Mouse (Mus musculus): ENCODE measurements around the gene Tll2. TPM values are rescaled to one million over a fixed set of nuclear protein-coding genes. Genes with fewer than 3 reads are reported as not detected.

The Tll2 gene
- polyA plus RNA-seq, 1 experiment from 2014 or later = 0.31 TPM

DNA sequence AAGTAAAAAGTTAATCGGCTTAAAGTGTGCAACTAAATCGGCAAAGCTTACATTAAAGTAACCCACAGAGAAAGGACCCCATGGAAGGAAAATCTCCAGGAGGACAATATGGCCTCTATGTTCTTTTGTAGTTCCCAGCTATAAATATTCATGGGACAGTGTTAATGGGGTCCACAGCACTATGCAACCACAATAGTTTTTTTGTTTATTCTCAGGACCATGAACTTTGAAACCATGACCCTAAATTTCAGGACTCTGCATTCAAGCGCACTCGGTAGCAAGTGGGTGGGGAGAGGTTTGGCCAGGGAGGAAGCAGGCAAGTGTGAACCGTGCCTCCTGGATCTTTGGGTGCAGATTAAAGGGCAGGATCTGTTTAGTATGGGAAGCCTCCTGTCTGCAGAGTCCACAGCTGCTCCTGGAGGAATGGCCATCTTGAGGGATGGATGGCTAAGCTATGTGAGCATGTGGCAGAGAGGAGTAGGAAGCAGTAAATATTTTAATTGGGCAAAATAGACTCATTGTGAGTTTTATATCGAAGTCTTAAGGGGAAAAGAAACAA lies 15.7 kb downstream of the Tll2 start:
- no peaks in the 10 kb centered on the region for H3K4me1 ChIP-seq (ENCODE audit: control insufficient read depth, insufficient read depth, low read length)
- H3K27me3 ChIP-seq (ENCODE audit: control insufficient read depth, insufficient read depth, low read length) = no peaks in the 10 kb centered on the region
- no peak overlapping the region for H3K4me3 ChIP-seq (ENCODE audit: low read depth, low read length)
- no peak overlapping the region for H3K9ac ChIP-seq (replicated peaks; ENCODE audit: low read length)
- no peaks in the 10 kb centered on the region for H3K36me3 ChIP-seq (replicated peaks; ENCODE audit: control insufficient read depth, insufficient read depth, low read depth, low read length)
- WGBS = 63% methylated on average over 6 of the region's 6 CpGs
- no peak for DNase-seq (ENCODE audit: low spot score)
- ATAC-seq (replicated peaks; ENCODE audit: insufficient number of reproducible peaks, low FRiP score, low TSS enrichment, low read depth) = no peak
- H3K27ac ChIP-seq (replicated peaks; ENCODE audit: low read depth, low read length) = no peak overlapping the region
- H3K4me2 ChIP-seq (ENCODE audit: low read depth, low read length) = no peak overlapping the region
- no peaks in the 10 kb centered on the region for H3K9me3 ChIP-seq (replicated peaks; ENCODE audit: control insufficient read depth, low read length)

DNA sequence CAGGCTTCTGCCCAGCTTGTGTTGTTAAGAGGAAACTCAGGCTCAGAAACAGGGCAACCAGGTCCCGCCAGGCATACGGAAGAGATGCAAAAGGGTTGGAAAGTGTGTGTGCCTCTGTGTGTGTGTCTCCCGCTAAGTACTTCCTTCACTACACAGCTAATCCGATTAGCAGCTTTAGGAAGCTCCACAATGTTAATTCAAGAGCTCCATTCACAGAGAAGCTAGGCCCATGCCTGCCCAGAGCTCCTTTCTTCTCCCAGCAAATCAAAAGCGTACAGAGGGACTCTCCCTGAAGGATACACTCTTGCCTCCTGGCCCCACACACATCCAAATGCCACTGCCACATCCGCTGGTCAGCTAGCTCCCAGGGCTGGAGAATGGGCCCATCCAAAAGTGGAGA lies 29.3 kb downstream of the Tll2 start:
- no peak for ATAC-seq (replicated peaks; ENCODE audit: insufficient number of reproducible peaks, low FRiP score, low TSS enrichment, low read depth)
- no peaks in the 10 kb centered on the region for H3K36me3 ChIP-seq (replicated peaks; ENCODE audit: control insufficient read depth, insufficient read depth, low read depth, low read length)
- H3K4me2 ChIP-seq (ENCODE audit: low read depth, low read length) = no peak overlapping the region
- H3K9ac ChIP-seq (replicated peaks; ENCODE audit: low read length) = no peak overlapping the region
- 40% methylated on average over 6 of the region's 6 CpGs for WGBS
- no peak overlapping the region for H3K4me3 ChIP-seq (ENCODE audit: low read depth, low read length)
- H3K4me1 ChIP-seq (ENCODE audit: control insufficient read depth, insufficient read depth, low read length) = no peaks in the 10 kb centered on the region
- no peaks in the 10 kb centered on the region for H3K27me3 ChIP-seq (ENCODE audit: control insufficient read depth, insufficient read depth, low read length)
- DNase-seq (ENCODE audit: low spot score) = peak; percentile 5
- H3K9me3 ChIP-seq (replicated peaks; ENCODE audit: control insufficient read depth, low read length) = no peaks in the 10 kb centered on the region
- H3K27ac ChIP-seq (replicated peaks; ENCODE audit: low read depth, low read length) = no peak overlapping the region

DNA sequence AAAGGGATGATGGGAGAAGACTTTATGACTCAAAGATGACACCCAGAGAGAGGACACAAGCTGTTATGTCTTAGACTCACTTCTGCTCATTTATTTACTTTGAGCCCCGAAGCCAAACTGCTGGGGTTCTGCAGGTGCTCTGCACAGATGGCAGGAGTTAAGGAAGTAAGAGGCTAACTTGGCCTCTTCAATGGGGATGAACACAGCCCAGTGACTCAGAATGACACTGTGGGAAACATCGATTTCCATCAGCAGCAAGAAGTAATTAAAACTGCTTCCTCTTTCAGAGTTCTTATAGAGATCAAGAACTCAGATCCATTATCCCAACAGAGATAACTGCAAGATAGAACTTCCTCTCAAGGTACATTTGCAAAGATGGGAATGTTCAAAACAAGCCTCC lies 29.8 kb downstream of the Tll2 start:
- H3K4me3 ChIP-seq (ENCODE audit: low read depth, low read length) = no peak overlapping the region
- DNase-seq (ENCODE audit: low spot score) (no peak), ATAC-seq (replicated peaks; ENCODE audit: insufficient number of reproducible peaks, low FRiP score, low TSS enrichment, low read depth) (no peak)
- no peaks in the 10 kb centered on the region for H3K4me1 ChIP-seq (ENCODE audit: control insufficient read depth, insufficient read depth, low read length)
- H3K36me3 ChIP-seq (replicated peaks; ENCODE audit: control insufficient read depth, insufficient read depth, low read depth, low read length) = no peaks in the 10 kb centered on the region
- no peak overlapping the region for H3K27ac ChIP-seq (replicated peaks; ENCODE audit: low read depth, low read length)
- no peak overlapping the region for H3K9ac ChIP-seq (replicated peaks; ENCODE audit: low read length)
- 60% methylated on average over 2 of the region's 2 CpGs for WGBS
- no peaks in the 10 kb centered on the region for H3K9me3 ChIP-seq (replicated peaks; ENCODE audit: control insufficient read depth, low read length)
- H3K27me3 ChIP-seq (ENCODE audit: control insufficient read depth, insufficient read depth, low read length) = no peaks in the 10 kb centered on the region
- no peak overlapping the region for H3K4me2 ChIP-seq (ENCODE audit: low read depth, low read length)

DNA sequence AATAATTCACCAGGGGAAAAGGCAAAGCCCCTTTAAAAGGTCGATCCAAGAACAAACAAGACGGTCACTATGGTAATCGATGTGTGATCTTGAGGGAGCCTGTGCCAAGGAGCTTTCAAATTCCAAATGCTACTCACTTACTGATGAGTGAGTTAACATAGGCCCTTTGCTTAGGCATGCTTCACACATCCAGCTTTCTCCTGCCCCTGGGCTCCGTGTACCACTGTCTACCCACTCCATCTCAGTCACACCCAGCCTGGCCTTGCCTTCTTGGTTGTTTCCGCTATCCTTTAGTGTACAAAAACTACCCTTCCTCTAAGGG lies 40.8 kb downstream of the Tll2 start:
- DNase-seq (ENCODE audit: low spot score) = no peak
- ATAC-seq (replicated peaks; ENCODE audit: insufficient number of reproducible peaks, low FRiP score, low TSS enrichment, low read depth) = no peak
- H3K4me3 ChIP-seq (ENCODE audit: low read depth, low read length) = no peak overlapping the region
- no peaks in the 10 kb centered on the region for H3K9me3 ChIP-seq (replicated peaks; ENCODE audit: control insufficient read depth, low read length)
- WGBS = 90% methylated on average over 5 of the region's 5 CpGs
- no peak overlapping the region for H3K4me2 ChIP-seq (ENCODE audit: low read depth, low read length)
- no peak overlapping the region for H3K9ac ChIP-seq (replicated peaks; ENCODE audit: low read length)
- H3K4me1 ChIP-seq (ENCODE audit: control insufficient read depth, insufficient read depth, low read length) = no peaks in the 10 kb centered on the region
- H3K36me3 ChIP-seq (replicated peaks; ENCODE audit: control insufficient read depth, insufficient read depth, low read depth, low read length) = no peaks in the 10 kb centered on the region
- H3K27ac ChIP-seq (replicated peaks; ENCODE audit: low read depth, low read length) = no peak overlapping the region
- H3K27me3 ChIP-seq (ENCODE audit: control insufficient read depth, insufficient read depth, low read length) = no peaks in the 10 kb centered on the region

DNA sequence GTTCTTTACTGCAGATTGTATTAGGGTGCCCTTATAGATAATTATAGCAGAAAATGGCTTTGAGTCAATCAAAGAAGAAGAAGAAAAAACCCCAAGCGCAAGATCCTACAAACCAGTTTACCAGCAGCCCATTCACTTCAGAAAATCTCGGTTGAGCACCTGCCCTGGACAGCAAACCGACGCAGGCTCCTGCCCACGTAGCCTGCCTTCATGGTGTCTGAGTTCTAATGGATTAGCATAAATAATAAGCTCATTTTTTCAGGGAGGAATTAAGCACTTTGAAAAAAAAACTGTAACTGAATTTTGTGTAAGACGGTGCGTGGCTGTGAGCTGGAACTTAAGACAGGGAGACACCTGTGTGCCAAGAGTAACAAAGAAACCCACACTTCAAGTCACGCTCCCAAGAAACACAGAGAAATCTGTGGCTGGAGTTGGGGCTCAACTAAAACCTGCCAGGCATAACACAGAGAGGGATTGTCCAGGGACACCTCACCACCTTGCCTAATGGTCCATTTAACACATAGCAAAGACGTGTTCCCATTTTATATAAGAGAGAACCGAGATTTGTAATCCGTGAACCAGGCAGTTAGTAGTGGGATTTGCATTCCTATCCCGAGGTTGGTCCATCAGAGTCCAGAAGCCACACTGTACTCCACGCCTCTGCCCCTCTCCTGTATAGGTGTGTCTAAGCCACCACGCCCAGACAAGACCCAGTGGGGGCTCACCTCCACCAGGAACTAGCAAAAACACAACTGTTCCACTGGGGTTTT lies 41.3 kb downstream of the Tll2 start:
- no peak overlapping the region for H3K27ac ChIP-seq (replicated peaks; ENCODE audit: low read depth, low read length)
- no peak for ATAC-seq (replicated peaks; ENCODE audit: insufficient number of reproducible peaks, low FRiP score, low TSS enrichment, low read depth)
- no peaks in the 10 kb centered on the region for H3K27me3 ChIP-seq (ENCODE audit: control insufficient read depth, insufficient read depth, low read length)

DNA sequence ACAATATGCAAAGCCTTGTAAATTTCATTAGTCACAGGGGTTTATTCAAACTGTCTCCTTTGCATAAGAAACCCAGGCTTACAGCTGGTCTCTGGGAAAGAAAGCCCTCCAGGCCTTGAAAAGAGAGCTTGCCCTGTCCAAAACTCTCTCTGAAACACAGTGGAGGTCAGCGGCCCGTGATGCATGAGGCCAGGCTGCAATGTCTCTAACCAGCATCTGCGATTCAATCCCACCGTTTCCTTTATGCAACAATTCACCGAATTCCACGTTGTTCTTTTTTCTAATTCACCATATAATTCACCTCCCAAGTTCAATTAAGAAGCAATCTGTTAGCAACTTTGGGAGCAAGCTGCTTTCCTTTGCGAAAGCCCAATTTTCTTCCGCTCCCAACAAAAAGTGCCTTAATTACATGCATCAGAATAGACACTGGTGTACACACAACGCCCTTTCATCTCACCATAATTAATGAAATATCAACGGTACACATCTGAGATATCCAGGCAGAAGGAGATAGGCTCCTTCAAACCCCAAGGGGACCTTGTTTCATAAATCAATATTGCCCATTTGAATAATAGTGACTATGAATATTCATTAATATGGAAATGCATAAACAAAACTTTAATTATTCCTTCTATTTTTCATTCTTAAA lies 42.1 kb downstream of the Tll2 start:
- ATAC-seq (replicated peaks; ENCODE audit: insufficient number of reproducible peaks, low FRiP score, low TSS enrichment, low read depth) = no peak
- H3K27ac ChIP-seq (replicated peaks; ENCODE audit: low read depth, low read length) = no peak overlapping the region
- H3K9ac ChIP-seq (replicated peaks; ENCODE audit: low read length) = no peak overlapping the region
- H3K9me3 ChIP-seq (replicated peaks; ENCODE audit: control insufficient read depth, low read length) = no peaks in the 10 kb centered on the region
- H3K4me2 ChIP-seq (ENCODE audit: low read depth, low read length) = no peak overlapping the region
- DNase-seq (ENCODE audit: low spot score) = no peak
- H3K36me3 ChIP-seq (replicated peaks; ENCODE audit: control insufficient read depth, insufficient read depth, low read depth, low read length) = no peaks in the 10 kb centered on the region
- no peaks in the 10 kb centered on the region for H3K27me3 ChIP-seq (ENCODE audit: control insufficient read depth, insufficient read depth, low read length)
- 55% methylated on average over 10 of the region's 10 CpGs for WGBS
- no peaks in the 10 kb centered on the region for H3K4me1 ChIP-seq (ENCODE audit: control insufficient read depth, insufficient read depth, low read length)
- H3K4me3 ChIP-seq (ENCODE audit: low read depth, low read length) = no peak overlapping the region

More for the DNA sequence above, 41.3 kb downstream of the Tll2 start:
- Histone ChIP-seq H3K36me3 (replicated peaks; ENCODE audit: control insufficient read depth, insufficient read depth, low read depth, low read length) (no peaks in the 10 kb centered on the region), H3K9ac (replicated peaks; ENCODE audit: low read length) (no peak overlapping the region), H3K4me3 (ENCODE audit: low read depth, low read length) (no peak overlapping the region), H3K4me2 (ENCODE audit: low read depth, low read length) (no peak overlapping the region), H3K4me1 (ENCODE audit: control insufficient read depth, insufficient read depth, low read length) (no peaks in the 10 kb centered on the region), H3K9me3 (replicated peaks; ENCODE audit: control insufficient read depth, low read length) (no peaks in the 10 kb centered on the region)
- no peak for DNase-seq (ENCODE audit: low spot score)
- WGBS = 85% methylated on average over 14 of the region's 14 CpGs

DNA sequence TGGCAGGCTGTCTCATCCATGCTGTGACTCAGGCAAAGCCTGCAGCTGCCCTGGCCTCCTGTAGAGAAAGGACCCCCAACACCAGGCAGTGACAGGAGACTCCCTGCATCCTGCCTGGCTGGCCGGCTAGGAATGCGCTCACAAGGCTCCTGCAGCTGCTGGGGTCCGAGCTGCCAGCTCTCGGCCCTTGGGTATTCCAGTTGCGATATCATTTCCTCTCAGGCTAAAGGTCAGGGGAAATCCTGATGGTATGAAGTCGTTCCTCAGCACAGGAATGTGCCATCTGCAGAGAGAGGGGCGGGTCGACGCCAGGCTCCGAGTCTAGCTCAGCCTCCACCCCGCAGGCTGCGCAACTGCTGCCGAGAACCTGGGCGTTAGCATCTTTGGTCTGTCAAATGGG lies 46.2 kb downstream of the Tll2 start:
- peak; percentile 23; the same call in 1 of the 2 replicates for ATAC-seq (replicated peaks; ENCODE audit: insufficient number of reproducible peaks, low FRiP score, low TSS enrichment, low read depth)
- Histone ChIP-seq H3K9me3 (replicated peaks; ENCODE audit: control insufficient read depth, low read length) (no peaks in the 10 kb centered on the region), H3K4me3 (ENCODE audit: low read depth, low read length) (no peak overlapping the region), H3K27me3 (ENCODE audit: control insufficient read depth, insufficient read depth, low read length) (no peaks in the 10 kb centered on the region), H3K27ac (replicated peaks; ENCODE audit: low read depth, low read length) (no peak overlapping the region), H3K36me3 (replicated peaks; ENCODE audit: control insufficient read depth, insufficient read depth, low read depth, low read length) (no peaks in the 10 kb centered on the region), H3K9ac (replicated peaks; ENCODE audit: low read length) (no peak overlapping the region), H3K4me2 (ENCODE audit: low read depth, low read length) (no peak overlapping the region), H3K4me1 (ENCODE audit: control insufficient read depth, insufficient read depth, low read length) (no peaks in the 10 kb centered on the region)
- WGBS = 33% methylated on average over 14 of the region's 14 CpGs
- peak; percentile 50 for DNase-seq (ENCODE audit: low spot score)

DNA sequence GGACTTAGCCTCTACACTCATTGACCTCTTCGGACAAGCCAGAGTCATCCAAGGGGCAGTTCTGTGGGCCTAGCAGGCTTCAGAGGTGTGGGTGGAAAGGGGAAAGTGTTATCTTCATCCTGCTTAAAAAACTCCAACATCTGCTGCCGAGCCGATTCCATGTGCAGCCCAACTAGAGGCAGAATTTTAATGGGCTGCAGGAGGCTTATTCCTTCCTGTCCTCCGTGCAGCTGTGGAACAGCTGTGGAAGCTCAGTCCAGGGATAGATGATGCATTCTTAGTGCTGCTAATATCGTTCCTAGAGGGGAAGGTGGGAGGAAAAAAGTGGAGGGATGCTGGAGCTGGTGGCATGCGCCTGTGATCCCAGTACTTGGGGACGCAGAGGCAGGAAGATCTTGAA lies 52.0 kb downstream of the Tll2 start:
- Histone ChIP-seq H3K27ac (replicated peaks; ENCODE audit: low read depth, low read length) (no peak overlapping the region), H3K4me3 (ENCODE audit: low read depth, low read length) (no peak overlapping the region), H3K36me3 (replicated peaks; ENCODE audit: control insufficient read depth, insufficient read depth, low read depth, low read length) (no peaks in the 10 kb centered on the region), H3K9ac (replicated peaks; ENCODE audit: low read length) (no peak overlapping the region), H3K27me3 (ENCODE audit: control insufficient read depth, insufficient read depth, low read length) (no peaks in the 10 kb centered on the region), H3K9me3 (replicated peaks; ENCODE audit: control insufficient read depth, low read length) (no peaks in the 10 kb centered on the region), H3K4me1 (ENCODE audit: control insufficient read depth, insufficient read depth, low read length) (no peaks in the 10 kb centered on the region), H3K4me2 (ENCODE audit: low read depth, low read length) (no peak overlapping the region)
- 72% methylated on average over 7 of the region's 7 CpGs for WGBS
- DNase-seq (ENCODE audit: low spot score) (peak; percentile 39), ATAC-seq (replicated peaks; ENCODE audit: insufficient number of reproducible peaks, low FRiP score, low TSS enrichment, low read depth) (no peak)

Measured in embryonic facial prominence, embryonic 11.5 days (tissue).